Mouse (Mus musculus) embryo, embryonic 10.5 days (tissue): ENCODE results near the gene Heatr4.
"Not testable (repeated sequence)": the region's sequence is repeated elsewhere in the genome, so short reads cannot be mapped to it uniquely, and the experiment has no call there.

Source experiments
- DNase-seq: peaks from one replicate; pipeline ENCODE4 v3.0.0-alpha.2; 2015; ENCODE audit warnings: low spot score

Gene Heatr4

DNA sequence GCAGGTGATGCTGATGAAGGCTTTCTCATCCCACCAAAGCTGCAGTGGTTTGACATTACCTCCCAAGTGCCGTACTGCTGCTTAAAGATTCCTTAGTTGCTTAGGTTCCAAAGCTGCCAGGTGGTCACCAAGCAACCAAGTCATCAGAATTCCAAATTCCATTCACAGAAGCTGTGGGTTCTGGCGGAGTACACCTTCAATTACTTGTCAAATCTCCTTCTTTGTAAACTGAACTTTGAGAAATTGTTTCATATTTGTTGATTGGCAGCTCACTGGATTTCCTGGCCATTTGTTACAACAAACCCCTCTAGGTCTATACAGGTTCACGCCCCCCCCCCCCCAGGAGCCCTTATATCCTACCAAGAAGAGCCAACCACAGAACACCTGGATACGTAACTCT is at the start of gene Heatr4:
Gene Heatr4, minus strand, starts transcription at position 101 of the 400 bp plus-strand sequence.
- DNase-seq, result no peak

- no peak for DNase-seq
Observed at GRCm38 (mm10) chr12:84034108-84034507, 49.5 kb upstream of the Heatr4 start.

DNA sequence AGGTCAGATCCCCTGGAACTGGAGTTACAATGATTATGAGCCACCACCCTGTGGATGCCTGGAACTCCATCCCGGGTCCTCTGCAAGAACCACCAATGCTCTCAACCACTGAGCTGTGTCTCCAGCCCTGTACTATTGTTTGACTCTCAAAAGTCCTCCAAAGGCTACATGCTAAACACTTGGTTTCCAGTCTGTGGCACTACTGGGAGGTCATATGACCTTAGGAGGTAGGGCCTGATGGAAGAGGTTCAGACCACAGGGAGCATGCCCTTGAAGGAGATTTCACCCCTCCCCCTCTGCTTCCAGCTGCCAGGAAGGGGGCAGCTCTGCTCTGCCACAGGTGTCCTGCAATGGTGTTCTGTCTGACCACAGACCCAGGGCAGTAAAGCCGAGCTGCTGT is 48.6 kb upstream of the Heatr4 start:
- not testable (repeated sequence) for DNase-seq

GRCm38 (mm10) chr12:84032854-84033253 is 48.2 kb upstream of the Heatr4 start:
- no peak for DNase-seq

DNA sequence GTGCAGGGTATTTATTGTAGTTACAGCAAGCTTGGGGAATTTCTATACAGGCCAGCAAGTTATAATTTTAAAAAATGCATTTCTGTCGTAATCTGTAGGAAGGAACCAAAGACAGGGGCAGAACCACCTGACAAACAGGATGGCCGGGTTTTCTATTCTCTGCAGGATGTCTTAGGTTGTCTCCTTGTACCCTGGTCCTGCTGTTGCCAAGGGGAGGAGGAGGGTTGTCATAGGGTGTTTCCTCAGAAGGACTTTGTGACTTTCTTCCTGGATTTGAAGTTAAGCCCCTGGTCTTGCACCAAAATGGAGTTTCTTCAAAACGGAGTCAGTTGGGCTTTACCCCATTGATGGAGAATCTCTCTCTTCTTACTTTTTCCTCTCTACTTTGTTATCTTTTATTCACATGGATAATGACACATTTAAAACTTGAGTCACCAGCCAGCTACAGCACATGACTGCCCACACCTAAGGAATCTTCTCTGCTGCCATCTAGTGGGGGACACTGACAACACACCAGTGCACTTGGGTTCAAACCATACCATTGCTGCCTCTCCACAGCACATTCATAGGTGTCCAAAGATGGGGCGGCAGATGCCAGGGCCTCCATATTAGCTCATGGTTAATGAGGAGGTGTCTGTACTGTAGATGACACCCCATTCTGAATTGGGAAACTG is 46.1 kb upstream of the Heatr4 start:
- peak; percentile 88 for DNase-seq

GRCm38 (mm10) chr12:84029043-84029442 is 44.4 kb upstream of the Heatr4 start:
- not testable (repeated sequence) for DNase-seq

DNA sequence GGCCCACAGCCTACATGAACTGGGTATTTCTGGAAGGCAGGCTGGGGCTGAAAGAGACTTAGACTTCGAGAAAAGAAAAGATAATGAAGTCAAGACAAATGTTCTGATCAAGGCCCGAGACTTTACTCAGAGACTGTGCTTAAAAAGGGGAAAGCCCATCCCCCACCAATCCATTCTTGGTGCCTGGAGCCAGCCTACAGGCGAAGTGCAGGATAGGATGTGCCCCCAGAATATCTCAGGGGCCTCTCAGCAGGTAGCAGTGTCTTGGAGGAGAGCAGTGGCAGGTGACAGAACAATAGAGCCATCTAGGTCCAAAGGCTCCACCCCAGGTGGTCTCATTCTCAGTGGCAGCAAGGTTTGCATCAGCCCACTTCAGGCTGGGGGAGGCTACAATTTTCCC is 43.7 kb upstream of the Heatr4 start:
- not testable (repeated sequence) for DNase-seq

- DNase-seq, result no peak
Observed at GRCm38 (mm10) chr12:84025888-84026287, 41.2 kb upstream of the Heatr4 start.

- no peak for DNase-seq
Observed at GRCm38 (mm10) chr12:84023052-84023745, 38.5 kb upstream of the Heatr4 start.

GRCm38 (mm10) chr12:84022266-84022665 is 37.6 kb upstream of the Heatr4 start:
- not testable (repeated sequence) for DNase-seq

GRCm38 (mm10) chr12:84020528-84020927 is 35.9 kb upstream of the Heatr4 start:
- not testable (repeated sequence) for DNase-seq

GRCm38 (mm10) chr12:84013701-84014100 is 29.0 kb upstream of the Heatr4 start:
- DNase-seq, result no peak

DNA sequence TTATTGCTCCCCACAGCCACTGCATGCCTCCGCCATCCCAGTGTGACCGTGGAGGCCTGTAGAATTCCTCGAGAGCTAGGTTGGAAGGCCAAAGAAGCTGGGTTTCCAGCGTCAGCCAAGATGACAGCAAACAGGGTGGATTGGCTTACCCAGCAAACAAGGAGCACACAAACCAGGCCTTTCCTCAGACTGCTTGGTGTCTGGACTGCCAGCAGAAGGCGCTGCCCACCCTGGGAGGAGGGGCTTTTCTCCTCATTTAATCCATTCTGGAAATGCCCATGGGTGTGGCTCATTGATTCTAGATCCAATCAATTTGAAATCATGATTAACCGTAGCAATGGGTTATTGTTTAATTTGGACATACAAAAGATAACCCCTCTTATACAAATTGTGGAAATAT is 28.5 kb upstream of the Heatr4 start:
- no peak for DNase-seq

GRCm38 (mm10) chr12:84011251-84012040 is 26.8 kb upstream of the Heatr4 start:
- DNase-seq, result peak; percentile 82

GRCm38 (mm10) chr12:84010201-84010600 is 25.5 kb upstream of the Heatr4 start:
- no peak for DNase-seq

DNA sequence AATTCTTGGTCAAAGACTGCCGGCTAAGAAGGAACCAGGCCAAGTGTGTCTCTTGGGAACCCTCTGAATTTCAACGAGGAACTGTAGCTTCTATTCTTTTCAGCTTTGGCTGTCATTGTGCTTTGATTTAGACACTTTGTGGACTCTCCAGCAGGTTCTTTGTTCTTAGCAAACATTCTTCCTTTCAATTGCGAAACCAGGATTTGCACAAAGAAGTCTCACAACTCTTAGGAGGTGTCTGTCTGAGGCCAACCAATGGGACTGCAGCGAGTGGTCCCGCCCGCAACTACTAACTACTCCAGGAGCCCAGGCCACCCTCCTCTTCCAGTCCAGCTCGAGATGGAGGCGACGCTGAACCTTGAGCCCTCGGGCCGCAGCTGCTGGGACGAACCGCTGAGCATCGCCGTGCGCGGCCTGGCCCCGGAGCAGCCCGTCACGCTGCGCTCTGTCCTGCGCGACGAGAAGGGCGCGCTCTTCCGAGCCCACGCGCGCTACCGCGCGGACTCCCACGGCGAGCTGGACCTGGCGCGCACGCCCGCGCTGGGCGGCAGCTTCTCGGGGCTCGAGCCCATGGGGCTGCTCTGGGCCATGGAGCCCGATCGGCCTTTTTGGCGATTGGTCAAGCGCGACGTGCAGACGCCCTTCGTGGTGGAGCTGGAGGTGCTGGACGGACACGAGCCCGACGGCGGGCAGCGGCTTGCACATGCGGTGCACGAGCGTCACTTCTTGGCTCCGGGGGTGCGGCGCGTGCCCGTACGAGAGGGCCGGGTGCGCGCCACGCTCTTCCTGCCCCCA is 24.7 kb upstream of the Heatr4 start, which contains the start of gene Acot1:
Gene Acot1, plus strand, starts transcription at position 320 of the 795 bp plus-strand sequence.
- DNase-seq, result peak; percentile 86

- DNase-seq, result no peak
Observed at GRCm38 (mm10) chr12:84008729-84009128, 24.1 kb upstream of the Heatr4 start.

GRCm38 (mm10) chr12:84008251-84008650 is 23.6 kb upstream of the Heatr4 start:
- no peak for DNase-seq

GRCm38 (mm10) chr12:84003866-84004265 is 19.2 kb upstream of the Heatr4 start:
- DNase-seq, result no peak

GRCm38 (mm10) chr12:84000418-84000817 is 15.8 kb upstream of the Heatr4 start:
- DNase-seq, result no peak

- not testable (repeated sequence) for DNase-seq
Observed at GRCm38 (mm10) chr12:83999237-83999636, 14.6 kb upstream of the Heatr4 start.
